Mouse (Mus musculus): Measurements from ENCODE around the gene Stx6. TPM values are rescaled to one million over a fixed set of nuclear protein-coding genes. Genes with fewer than 3 reads are reported as not detected.
A peak's percentile ranks its signal among the peaks of the same experiment; 100 is the strongest.

Gene Stx6
- polyA plus RNA-seq, 1 experiment from 2014 or later, result 57.1 TPM

- Histone ChIP-seq H3K4me1 (replicated peaks; ENCODE audit: insufficient read depth, low read length) (peaks cover 39% of the 10 kb centered on the region), H3K27ac (peak overlapping the region; percentile 94)
- WGBS, result 65% methylated on average over 4 of the region's 4 CpGs
These were observed 80.7 kb downstream of the Stx6 start for GRCm38 (mm10) chr1:155239169-155239568.

GRCm38 (mm10) chr1:155239962-155240717 is 81.6 kb downstream of the Stx6 start:
- Histone ChIP-seq H3K27ac (peak overlapping the region; percentile 94; the same call in 1 of the 2 replicates), H3K4me2 (ENCODE audit: low read length) (no peak overlapping the region), H3K27me3 (ENCODE audit: insufficient read depth, low read length) (no peaks in the 10 kb centered on the region), H3K4me3 (replicated peaks; ENCODE audit: low read depth, low read length) (no peak overlapping the region), H3K36me3 (ENCODE audit: insufficient read depth, low read length) (peaks cover 15% of the 10 kb centered on the region; the same call in 1 of the 2 replicates), H3K9ac (ENCODE audit: low read depth, low read length) (no peak overlapping the region), H3K4me1 (replicated peaks; ENCODE audit: insufficient read depth, low read length) (peaks cover 36% of the 10 kb centered on the region), H3K9me3 (replicated peaks; ENCODE audit: low read length) (no peaks in the 10 kb centered on the region)
- ATAC-seq (replicated peaks; ENCODE audit: low FRiP score, low read depth) (no peak), DNase-seq (ENCODE audit: low spot score) (no peak)
- 87% methylated on average over 6 of the region's 6 CpGs for WGBS
- peak; percentile 38 for TF ChIP-seq CTCF (IDR thresholded peaks at IDR 0.05; ENCODE audit: low read depth)

More at GRCm38 (mm10) chr1:155239169-155239568, 80.7 kb downstream of the Stx6 start:
- no peak overlapping the region for H3K4me2 ChIP-seq (ENCODE audit: low read length)
- no peak overlapping the region for H3K9ac ChIP-seq (ENCODE audit: low read depth, low read length)
- no peaks in the 10 kb centered on the region for H3K9me3 ChIP-seq (replicated peaks; ENCODE audit: low read length)
- no peak for TF ChIP-seq CTCF (IDR thresholded peaks at IDR 0.05; ENCODE audit: low read depth)
- DNase-seq (ENCODE audit: low spot score) (no peak), ATAC-seq (replicated peaks; ENCODE audit: low FRiP score, low read depth) (no peak)
- no peaks in the 10 kb centered on the region for H3K27me3 ChIP-seq (ENCODE audit: insufficient read depth, low read length)
- peaks cover 15% of the 10 kb centered on the region; the same call in 1 of the 2 replicates for H3K36me3 ChIP-seq (ENCODE audit: insufficient read depth, low read length)
- no peak overlapping the region for H3K4me3 ChIP-seq (replicated peaks; ENCODE audit: low read depth, low read length)

GRCm38 (mm10) chr1:155241701-155242487 is 83.4 kb downstream of the Stx6 start:
- ATAC-seq (replicated peaks; ENCODE audit: low FRiP score, low read depth), result no peak
- 0 out of 2 replicates have a peak overlapping the region, but pooled peaks have one; percentile 15 for H3K27ac ChIP-seq
- H3K9me3 ChIP-seq (replicated peaks; ENCODE audit: low read length), result no peaks in the 10 kb centered on the region
- WGBS, result 76% methylated on average over 12 of the region's 12 CpGs
- no peak for DNase-seq (ENCODE audit: low spot score)
- H3K4me1 ChIP-seq (replicated peaks; ENCODE audit: insufficient read depth, low read length), result peaks cover 35% of the 10 kb centered on the region
- peak; percentile 22; the same call in 1 of the 2 replicates for TF ChIP-seq CTCF (IDR thresholded peaks at IDR 0.05; ENCODE audit: low read depth)
- H3K4me3 ChIP-seq (replicated peaks; ENCODE audit: low read depth, low read length), result no peak overlapping the region
- no peak overlapping the region for H3K4me2 ChIP-seq (ENCODE audit: low read length)
- H3K36me3 ChIP-seq (ENCODE audit: insufficient read depth, low read length), result peaks cover 15% of the 10 kb centered on the region; the same call in 1 of the 2 replicates
- no peaks in the 10 kb centered on the region for H3K27me3 ChIP-seq (ENCODE audit: insufficient read depth, low read length)
- H3K9ac ChIP-seq (ENCODE audit: low read depth, low read length), result no peak overlapping the region

GRCm38 (mm10) chr1:155242488-155242745 is 83.9 kb downstream of the Stx6 start:
- H3K9ac ChIP-seq (ENCODE audit: low read depth, low read length), result no peak overlapping the region
- H3K4me1 ChIP-seq (replicated peaks; ENCODE audit: insufficient read depth, low read length), result peaks cover 32% of the 10 kb centered on the region

GRCm38 (mm10) chr1:155243797-155244770 is 85.6 kb downstream of the Stx6 start, which contains the start of gene BC034090:
Gene BC034090, minus strand, starts transcription at chr1:155244444.
- 2% methylated on average over 67 of the region's 85 CpGs for WGBS
- DNase-seq (ENCODE audit: low spot score) (peak; percentile 70), ATAC-seq (replicated peaks; ENCODE audit: low FRiP score, low read depth) (peak; percentile 81)
- Histone ChIP-seq H3K4me2 (ENCODE audit: low read length) (peak within 1 kb of the TSS; percentile 88), H3K9me3 (replicated peaks; ENCODE audit: low read length) (no peaks in the 10 kb centered on the region), H3K4me1 (replicated peaks; ENCODE audit: insufficient read depth, low read length) (peaks cover 18% of the 10 kb centered on the region), H3K9ac (ENCODE audit: low read depth, low read length) (peak within 1 kb of the TSS; percentile 84), H3K27me3 (ENCODE audit: insufficient read depth, low read length) (no peaks in the 10 kb centered on the region), H3K4me3 (replicated peaks; ENCODE audit: low read depth, low read length) (peak within 1 kb of the TSS; percentile 71), H3K36me3 (ENCODE audit: insufficient read depth, low read length) (peaks cover 12% of the 10 kb centered on the region; the same call in 1 of the 2 replicates), H3K27ac (peak within 1 kb of the TSS; percentile 94)
- TF ChIP-seq CTCF (IDR thresholded peaks at IDR 0.05; ENCODE audit: low read depth), result no peak

More at GRCm38 (mm10) chr1:155242488-155242745, 83.9 kb downstream of the Stx6 start:
- no peak for TF ChIP-seq CTCF (IDR thresholded peaks at IDR 0.05; ENCODE audit: low read depth)
- Histone ChIP-seq H3K27me3 (ENCODE audit: insufficient read depth, low read length) (no peaks in the 10 kb centered on the region), H3K36me3 (ENCODE audit: insufficient read depth, low read length) (peaks cover 15% of the 10 kb centered on the region; the same call in 1 of the 2 replicates), H3K27ac (0 out of 2 replicates have a peak overlapping the region, but pooled peaks have one; percentile 15), H3K4me3 (replicated peaks; ENCODE audit: low read depth, low read length) (no peak overlapping the region), H3K9me3 (replicated peaks; ENCODE audit: low read length) (no peaks in the 10 kb centered on the region), H3K4me2 (ENCODE audit: low read length) (no peak overlapping the region)
- no peak for ATAC-seq (replicated peaks; ENCODE audit: low FRiP score, low read depth)
- WGBS, result 33% methylated on average over 1 of the region's 1 CpGs
- no peak for DNase-seq (ENCODE audit: low spot score)

Data from kidney, postnatal 0 days (tissue).